Mouse (Mus musculus): ENCODE measurements at regions not wholly inside any gene's neighbourhood (a gene's known extent, or its start where the extent isn't known, plus 50 kb on each side); places are given as distances from the start of the nearest gene placed in this dataset.

DNA sequence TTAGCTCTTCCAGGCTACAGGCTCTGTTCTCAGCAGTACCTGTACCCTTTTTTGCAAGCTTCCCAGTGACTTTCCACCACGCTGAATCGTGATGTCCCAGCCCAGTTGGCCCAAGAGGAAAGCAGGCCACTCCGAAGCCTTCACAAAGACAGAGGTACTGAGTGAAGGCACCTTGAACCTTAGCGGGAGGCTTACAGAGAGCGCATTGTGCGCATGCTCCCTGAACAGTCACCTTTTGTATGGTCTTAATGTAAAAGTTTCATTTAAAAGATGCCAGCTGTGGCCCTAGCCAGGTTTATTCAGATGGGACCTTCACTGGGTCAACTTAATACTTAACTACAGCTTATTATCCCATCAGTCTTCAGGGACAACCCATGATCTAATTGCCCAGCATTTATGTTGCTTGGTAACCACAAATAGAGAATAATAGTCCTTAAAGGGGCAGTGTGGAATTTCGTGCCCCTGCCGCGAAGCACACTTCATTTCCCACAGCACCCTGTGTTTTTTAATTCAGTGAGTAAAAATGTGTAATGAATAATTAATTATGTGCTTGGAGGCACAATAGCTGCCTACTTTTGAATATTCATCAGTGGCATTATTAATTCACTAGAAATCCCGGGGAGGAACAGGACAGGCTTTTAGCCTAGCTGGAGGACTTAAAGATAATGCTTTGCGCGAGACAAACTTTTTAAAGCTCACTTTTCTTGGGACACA is 111.3 kb upstream of the Vrk1 start:
- TF ChIP-seq CTCF (IDR thresholded peaks at IDR 0.05) = no peak
- H3K27ac ChIP-seq = no peak overlapping the region
- no peak for DNase-seq
- H3K4me3 ChIP-seq = no peak overlapping the region
- intact Hi-C loops (cut with DNase I) = no loop called here

DNA sequence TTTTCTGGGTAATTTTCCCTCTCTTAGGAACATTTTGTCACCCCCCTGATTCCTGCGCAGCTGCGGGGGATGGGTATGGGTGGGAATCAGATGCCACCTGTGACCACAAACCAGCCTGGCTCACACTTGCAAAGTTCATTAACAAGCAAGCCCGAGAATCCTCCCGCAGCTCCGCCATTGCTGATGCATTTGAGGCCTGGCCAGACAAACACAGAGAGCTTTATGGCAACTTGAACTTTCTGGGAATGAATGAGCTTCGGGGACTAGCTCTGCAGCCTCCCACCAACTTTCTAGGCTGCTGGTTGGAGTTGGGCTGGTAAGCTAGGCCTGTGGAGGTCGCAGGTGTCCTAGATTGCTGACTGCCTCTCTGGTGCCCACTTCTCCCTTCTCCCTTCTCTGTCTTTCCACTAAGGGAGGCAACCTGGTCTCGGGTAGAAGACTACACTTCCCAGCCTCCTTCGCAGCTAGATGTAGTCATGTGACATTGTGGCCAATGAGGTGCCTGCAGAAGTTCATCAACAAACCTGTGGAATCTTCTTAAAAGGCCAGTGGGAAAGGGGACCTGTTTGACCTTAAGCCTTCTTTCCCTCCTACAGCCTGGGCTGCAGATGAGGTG is 110.6 kb upstream of the Vrk1 start:
- Histone ChIP-seq H3K4me3 (no peak overlapping the region), H3K27ac (no peak overlapping the region)
- intact Hi-C loops (cut with DNase I) = no loop called here
- DNase-seq = no peak
- TF ChIP-seq CTCF (IDR thresholded peaks at IDR 0.05) = no peak

DNA sequence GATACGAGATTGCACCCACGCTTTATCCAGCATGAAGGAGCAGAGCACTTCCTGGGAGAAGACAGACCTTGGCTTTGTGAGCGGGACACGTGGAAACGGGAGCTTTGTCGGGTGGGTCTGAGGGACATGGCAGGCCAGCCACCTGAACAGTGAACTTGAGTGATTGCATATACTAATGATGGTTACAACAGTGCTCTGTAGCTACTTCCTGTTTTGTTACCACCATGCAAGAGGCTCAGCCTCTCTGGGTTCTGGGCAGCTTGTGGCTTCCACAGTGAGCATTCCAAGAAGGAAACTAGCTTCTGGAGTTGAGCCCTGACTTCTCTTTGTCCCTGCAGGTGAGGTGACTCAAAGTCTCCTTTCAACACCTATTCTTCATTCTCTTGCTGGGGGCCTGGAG is 109.5 kb upstream of the Vrk1 start:
- no peak overlapping the region for H3K4me3 ChIP-seq
- intact Hi-C loops (cut with DNase I) = no loop called here
- DNase-seq = no peak
- no peak overlapping the region for H3K27ac ChIP-seq
- TF ChIP-seq CTCF (IDR thresholded peaks at IDR 0.05) = no peak

DNA sequence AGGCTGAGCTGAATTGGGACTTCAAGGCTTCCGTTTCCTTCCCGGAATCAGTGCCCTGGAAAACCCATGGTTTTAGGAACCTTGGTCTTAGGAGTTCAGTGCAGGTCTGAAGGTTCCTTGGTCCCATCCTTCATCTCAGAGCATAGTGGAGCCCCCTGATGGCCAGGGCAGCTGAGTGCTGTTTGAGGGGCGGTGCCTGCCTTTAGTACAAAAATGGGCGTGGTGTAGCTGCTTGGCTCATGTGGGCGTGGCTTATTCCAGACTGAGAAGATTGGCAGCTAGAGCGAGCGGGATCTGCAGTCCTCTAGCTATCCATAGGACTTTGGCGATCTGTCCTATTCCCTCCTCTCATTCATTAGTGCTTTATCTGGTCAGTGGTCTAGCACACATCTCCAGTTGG is 107.0 kb upstream of the Vrk1 start:
- no peak for DNase-seq
- no peak overlapping the region for H3K27ac ChIP-seq
- TF ChIP-seq CTCF (IDR thresholded peaks at IDR 0.05) = no peak
- intact Hi-C loops (cut with DNase I) = no loop called here
- H3K4me3 ChIP-seq = no peak overlapping the region

DNA sequence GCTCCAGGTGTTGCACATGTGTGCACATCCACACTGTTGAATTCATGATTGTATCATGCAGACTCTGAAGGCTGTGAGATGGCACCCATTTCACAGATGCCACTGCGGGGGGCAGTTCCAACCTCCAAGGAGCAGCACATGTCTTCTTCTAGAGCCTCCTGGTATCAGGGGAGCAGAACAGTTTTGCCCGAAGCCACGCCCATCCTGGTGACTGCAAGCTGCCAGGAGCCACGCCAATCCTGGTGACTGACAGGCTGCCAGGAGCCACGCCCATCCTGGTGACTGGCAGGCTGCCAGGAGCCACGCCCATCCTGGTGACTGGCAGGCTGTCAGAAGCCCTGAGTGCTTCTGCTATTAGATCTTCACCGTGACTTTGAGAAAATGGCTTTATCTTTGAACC is 103.4 kb upstream of the Vrk1 start:
- no peak for DNase-seq
- TF ChIP-seq CTCF (IDR thresholded peaks at IDR 0.05) = no peak
- intact Hi-C loops (cut with DNase I) = no loop called here
- H3K27ac ChIP-seq = no peak overlapping the region
- H3K4me3 ChIP-seq = no peak overlapping the region

DNA sequence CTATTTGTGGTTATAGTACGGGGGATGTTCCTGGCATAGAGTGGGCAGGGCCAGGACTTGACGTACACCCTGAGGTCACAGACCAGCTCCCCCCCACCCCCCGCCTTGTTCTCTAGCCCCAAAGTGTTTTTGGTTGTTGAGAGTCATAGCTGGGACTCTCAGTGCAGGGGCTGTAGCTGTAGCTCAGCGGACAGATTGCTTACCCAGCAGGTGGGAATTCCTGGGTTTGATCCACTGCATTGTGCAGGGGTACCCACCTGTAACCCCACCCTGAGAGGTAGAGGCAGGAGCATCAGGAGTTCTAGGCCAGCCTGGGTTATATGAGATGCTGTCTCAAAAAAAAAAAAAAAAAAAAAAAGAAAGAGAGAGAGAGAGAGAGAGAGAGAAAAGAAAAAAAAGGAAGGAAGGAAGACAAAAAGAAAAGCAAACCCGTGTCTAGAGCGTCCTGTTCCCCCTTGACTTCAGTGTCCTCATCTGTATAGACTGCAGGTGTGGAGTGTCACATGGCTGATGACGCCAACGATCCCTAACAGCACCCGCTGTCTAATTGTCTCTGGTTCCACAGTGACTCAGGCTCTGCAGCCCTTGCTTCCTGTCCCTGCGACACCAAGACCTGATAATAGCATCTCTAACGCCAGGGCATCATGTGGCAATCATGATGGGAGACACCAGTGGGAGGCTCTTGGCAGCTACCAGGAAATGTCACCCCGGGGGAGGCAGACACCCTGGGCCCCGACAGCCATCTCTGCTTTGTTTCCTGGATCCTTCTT is 102.0 kb upstream of the Vrk1 start:
- intact Hi-C loops (cut with DNase I) = no loop called here
- H3K4me3 ChIP-seq = no peak overlapping the region
- no peak overlapping the region for H3K27ac ChIP-seq
- no peak for TF ChIP-seq CTCF (IDR thresholded peaks at IDR 0.05)
- DNase-seq = no peak

DNA sequence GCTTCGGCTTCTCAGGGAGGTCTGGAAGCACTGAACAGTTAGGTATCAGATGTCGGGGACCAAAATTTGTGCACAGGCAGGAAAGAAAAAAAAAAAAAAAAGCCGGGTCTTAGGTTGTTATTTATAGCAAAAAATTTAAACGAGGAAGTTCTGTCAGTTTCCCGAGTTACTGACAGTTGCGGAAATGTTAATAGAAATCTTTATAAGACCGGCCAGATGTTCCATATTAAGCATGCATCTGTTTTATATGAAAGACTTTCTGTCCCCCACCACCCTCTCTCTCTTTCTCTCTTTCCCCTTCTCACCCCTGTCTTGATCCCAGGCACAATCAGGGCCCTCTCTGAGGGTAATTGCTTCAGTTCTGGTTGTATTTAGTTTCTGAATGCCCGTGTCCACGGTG is 98.5 kb upstream of the Vrk1 start:
- Histone ChIP-seq H3K27ac (no peak overlapping the region), H3K4me3 (no peak overlapping the region)
- intact Hi-C loops (cut with DNase I) = no loop called here
- no peak for DNase-seq
- TF ChIP-seq CTCF (IDR thresholded peaks at IDR 0.05) = no peak

DNA sequence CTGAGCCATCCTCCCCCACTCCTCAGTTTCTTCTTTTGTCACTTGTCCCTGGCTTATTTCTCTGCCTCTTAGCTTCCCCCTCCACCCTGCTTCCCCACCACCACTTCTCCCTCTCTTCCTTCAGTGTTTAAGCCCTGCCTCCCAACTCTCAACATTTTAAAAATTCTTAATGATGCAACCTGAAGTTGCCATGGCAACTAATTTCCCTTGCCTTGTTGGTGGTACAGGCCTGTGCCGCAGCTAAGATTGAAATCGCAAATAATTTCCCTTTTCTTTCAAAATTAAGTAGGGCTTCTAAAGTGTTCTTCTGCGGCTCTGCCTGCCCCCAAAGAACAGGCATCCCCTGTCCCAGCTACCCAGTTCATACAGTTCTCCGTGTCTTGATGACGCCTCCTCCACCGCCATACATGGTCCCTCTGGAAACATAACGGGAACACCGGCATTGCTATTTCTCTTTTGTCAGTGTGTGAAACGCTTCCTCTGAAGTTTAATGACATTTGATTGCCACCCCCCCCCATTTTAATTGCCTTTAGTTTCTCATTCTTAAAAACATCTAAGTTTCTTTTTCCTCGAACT is 92.6 kb upstream of the Vrk1 start:
- intact Hi-C loops (cut with DNase I) = no loop called here
- no peak overlapping the region for H3K4me3 ChIP-seq
- TF ChIP-seq CTCF (IDR thresholded peaks at IDR 0.05) = no peak
- DNase-seq = no peak
- no peak overlapping the region for H3K27ac ChIP-seq

DNA sequence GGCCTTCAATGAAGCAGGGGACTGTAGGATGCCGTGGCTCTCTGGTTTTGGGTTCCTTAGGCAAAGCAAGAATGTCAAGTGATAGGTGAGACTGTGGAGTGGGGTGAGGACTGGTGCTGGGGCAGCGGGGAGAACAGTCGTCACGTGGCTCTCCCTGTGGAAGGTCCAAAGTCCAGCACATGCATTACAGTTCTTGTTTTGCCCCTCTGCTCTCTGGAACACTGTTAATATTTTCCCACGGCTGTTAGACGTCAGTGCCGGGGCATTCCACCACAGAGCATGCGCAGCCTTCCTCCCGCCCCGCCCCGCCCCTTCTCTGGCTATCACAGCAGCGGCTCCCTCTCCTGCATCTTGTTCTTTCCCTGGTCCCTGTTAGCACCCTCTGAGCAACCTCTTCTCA is 91.3 kb upstream of the Vrk1 start:
- Histone ChIP-seq H3K27ac (no peak overlapping the region), H3K4me3 (no peak overlapping the region)
- TF ChIP-seq CTCF (IDR thresholded peaks at IDR 0.05) = no peak
- intact Hi-C loops (cut with DNase I) = no loop called here
- DNase-seq = no peak

DNA sequence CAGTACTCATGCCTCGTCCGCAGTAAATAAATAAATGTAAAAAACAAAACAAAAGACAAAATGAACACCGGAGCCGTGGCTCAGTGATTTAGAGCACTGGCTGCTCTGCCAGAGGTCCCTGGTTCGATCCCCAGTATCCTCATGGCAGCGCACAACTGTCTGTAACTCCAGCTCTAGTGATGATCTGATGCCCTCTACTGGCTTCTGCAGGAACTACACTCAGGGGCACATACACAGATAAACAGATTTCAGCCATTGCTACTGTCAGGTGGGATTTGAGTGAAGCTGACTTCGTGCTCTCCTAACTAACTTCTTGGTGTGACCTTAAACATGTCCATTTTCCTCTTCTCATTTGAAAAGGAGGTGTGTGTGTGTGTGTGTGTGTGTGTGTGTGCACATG is 82.8 kb upstream of the Vrk1 start:
- TF ChIP-seq CTCF (IDR thresholded peaks at IDR 0.05) = peak; percentile 19; the same call in 1 of the 2 replicates
- no peak for DNase-seq

DNA sequence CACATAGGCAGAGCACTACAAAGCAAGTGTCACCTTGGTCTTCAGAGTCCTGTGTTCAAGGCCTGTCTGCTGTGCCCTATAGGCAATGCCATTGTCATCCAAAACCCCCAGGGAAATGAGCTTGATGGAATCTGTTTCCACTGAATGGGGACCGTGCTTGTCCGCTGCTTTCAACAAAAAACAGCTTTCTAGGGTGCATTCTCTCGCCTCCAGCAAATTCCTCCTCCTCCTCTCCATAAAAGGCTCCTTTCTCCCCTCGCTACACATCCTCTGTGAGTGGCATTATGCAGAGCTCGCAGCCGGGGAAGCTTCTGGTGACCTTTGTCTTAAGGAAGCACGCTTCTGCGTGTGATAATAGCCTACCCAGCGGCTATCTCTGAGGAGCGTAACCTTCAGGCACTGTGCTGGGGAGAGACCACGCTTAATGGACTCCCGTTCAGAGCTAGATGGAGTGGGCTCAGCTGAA is 80.5 kb upstream of the Vrk1 start:
- no peak for DNase-seq
- no peak for TF ChIP-seq CTCF (IDR thresholded peaks at IDR 0.05)
- Histone ChIP-seq H3K27ac (no peak overlapping the region), H3K4me3 (no peak overlapping the region)
- intact Hi-C loops (cut with DNase I) = no loop called here

More for the DNA sequence above, 82.8 kb upstream of the Vrk1 start:
- Histone ChIP-seq H3K27ac (no peak overlapping the region), H3K4me3 (no peak overlapping the region)
- intact Hi-C loops (cut with DNase I) = no loop called here

DNA sequence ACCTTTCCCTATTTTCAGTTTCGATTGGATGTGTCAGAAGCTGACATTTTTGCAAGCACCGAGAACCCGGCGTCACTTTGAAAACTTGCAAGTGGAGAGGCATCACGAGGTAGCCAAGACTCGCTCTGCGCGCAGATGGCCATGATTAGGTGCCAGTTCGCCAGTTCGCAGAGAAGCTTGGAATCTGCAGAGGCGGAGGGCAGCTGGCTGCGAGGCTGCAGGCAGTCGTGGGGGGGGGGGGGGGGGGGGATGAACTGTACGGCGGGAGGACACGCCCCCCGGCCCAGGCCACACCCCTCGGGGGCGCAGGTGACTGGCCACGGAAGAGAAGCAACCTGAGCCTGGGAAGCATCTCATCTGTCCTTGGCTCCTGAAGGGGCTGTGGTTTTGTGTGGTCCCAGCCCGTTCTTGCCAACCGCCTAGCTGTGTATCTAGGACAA is 74.6 kb upstream of the Vrk1 start:
- intact Hi-C loops (cut with DNase I) = no loop called here
- DNase-seq = peak; percentile 22
- no peak for TF ChIP-seq CTCF (IDR thresholded peaks at IDR 0.05)
- H3K4me3 ChIP-seq = peak overlapping the region; percentile 63
- H3K27ac ChIP-seq = no peak overlapping the region
